Mouse (Mus musculus): ENCODE data around the gene Meis2. TPM values are rescaled to one million over a fixed set of nuclear protein-coding genes. Genes with fewer than 3 reads are reported as not detected.

Gene Meis2
- polyA plus RNA-seq, 2 experiments, result 17.9 to 26.2 TPM

GRCm38 (mm10) chr2:116041683-116042262 is 23.9 kb downstream of the Meis2 start:
- ATAC-seq (ENCODE audit: low FRiP score, low read depth) (no peak), DNase-seq (ENCODE audit: low spot score) (no peak)
- no peak for TF ChIP-seq POLR2A (IDR thresholded peaks at IDR 0.05; ENCODE audit: borderline replicate concordance, extremely low read depth, insufficient read depth, insufficient read length)
- no peak overlapping the region for H3K4me3 ChIP-seq (replicated peaks; ENCODE audit: low read length)
- H3K9me3 ChIP-seq (ENCODE audit: control insufficient read depth, low read length), result no peaks in the 10 kb centered on the region
- no peak overlapping the region for H3K4me2 ChIP-seq (replicated peaks; ENCODE audit: low read depth, low read length, severe bottlenecking)
- no peak overlapping the region for H3K27ac ChIP-seq (replicated peaks; ENCODE audit: low read depth, low read length)
- no peaks in the 10 kb centered on the region for H3K4me1 ChIP-seq (ENCODE audit: control insufficient read depth, insufficient read depth, low read length)
- WGBS, result 88% methylated on average over 9 of the region's 9 CpGs
- no peaks in the 10 kb centered on the region for H3K36me3 ChIP-seq (ENCODE audit: control insufficient read depth, insufficient read depth, low read length)
- H3K9ac ChIP-seq (ENCODE audit: low read depth, low read length, severe bottlenecking), result no peak overlapping the region
- H3K27me3 ChIP-seq (ENCODE audit: control insufficient read depth, insufficient read depth, low read length), result peaks cover 7% of the 10 kb centered on the region; the same call in 1 of the 2 replicates

- no peaks in the 10 kb centered on the region for H3K9me3 ChIP-seq (ENCODE audit: control insufficient read depth, low read length)
- DNase-seq (ENCODE audit: low spot score) (no peak), ATAC-seq (ENCODE audit: low FRiP score, low read depth) (no peak)
- no peak overlapping the region for H3K4me3 ChIP-seq (replicated peaks; ENCODE audit: low read length)
- no peak overlapping the region for H3K9ac ChIP-seq (ENCODE audit: low read depth, low read length, severe bottlenecking)
- no peak for TF ChIP-seq POLR2A (IDR thresholded peaks at IDR 0.05; ENCODE audit: borderline replicate concordance, extremely low read depth, insufficient read depth, insufficient read length)
- H3K4me2 ChIP-seq (replicated peaks; ENCODE audit: low read depth, low read length, severe bottlenecking), result no peak overlapping the region
- H3K27ac ChIP-seq (replicated peaks; ENCODE audit: low read depth, low read length), result no peak overlapping the region
- whole genome bisulfite sequencing, result 92% methylated on average over 5 of the region's 5 CpGs
- H3K36me3 ChIP-seq (ENCODE audit: control insufficient read depth, insufficient read depth, low read length), result no peaks in the 10 kb centered on the region
- no peaks in the 10 kb centered on the region for H3K27me3 ChIP-seq (ENCODE audit: control insufficient read depth, insufficient read depth, low read length)
- no peaks in the 10 kb centered on the region for H3K4me1 ChIP-seq (ENCODE audit: control insufficient read depth, insufficient read depth, low read length)
Observed at GRCm38 (mm10) chr2:116035345-116035744, 30.3 kb downstream of the Meis2 start.

GRCm38 (mm10) chr2:116028127-116028526 is 37.5 kb downstream of the Meis2 start:
- DNase-seq (ENCODE audit: low spot score), result no peak
- no peak overlapping the region for H3K27ac ChIP-seq (replicated peaks; ENCODE audit: low read depth, low read length)
- WGBS, result 63% methylated on average over 3 of the region's 3 CpGs

DNA sequence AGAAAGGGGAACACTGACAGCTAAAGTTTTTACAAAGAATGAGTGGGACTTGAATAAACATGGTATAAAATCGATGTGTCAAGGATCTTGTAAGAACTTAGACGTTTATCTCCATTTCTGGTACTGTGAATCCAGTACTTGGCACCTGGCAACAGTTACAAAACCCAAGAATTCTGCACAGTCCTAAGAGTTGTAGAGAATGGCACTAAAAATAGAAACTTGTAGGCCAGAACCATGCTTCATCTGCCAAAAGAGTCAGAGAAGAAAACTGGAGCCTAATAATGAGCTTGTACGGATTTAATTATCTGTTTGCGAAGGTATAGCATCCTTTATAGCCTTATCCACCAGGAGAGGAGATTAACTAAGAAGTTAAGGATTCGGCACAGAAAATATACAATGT is 42.8 kb downstream of the Meis2 start:
- Histone ChIP-seq H3K4me3 (replicated peaks; ENCODE audit: low read length) (no peak overlapping the region), H3K4me2 (replicated peaks; ENCODE audit: low read depth, low read length, severe bottlenecking) (no peak overlapping the region), H3K4me1 (ENCODE audit: control insufficient read depth, insufficient read depth, low read length) (peaks cover 20% of the 10 kb centered on the region), H3K36me3 (ENCODE audit: control insufficient read depth, insufficient read depth, low read length) (no peaks in the 10 kb centered on the region), H3K9ac (ENCODE audit: low read depth, low read length, severe bottlenecking) (no peak overlapping the region), H3K9me3 (ENCODE audit: control insufficient read depth, low read length) (no peaks in the 10 kb centered on the region), H3K27ac (replicated peaks; ENCODE audit: low read depth, low read length) (no peak overlapping the region), H3K27me3 (ENCODE audit: control insufficient read depth, insufficient read depth, low read length) (no peaks in the 10 kb centered on the region; the same call in 1 of the 2 replicates)
- 73% methylated on average over 5 of the region's 5 CpGs for WGBS
- TF ChIP-seq POLR2A (IDR thresholded peaks at IDR 0.05; ENCODE audit: borderline replicate concordance, extremely low read depth, insufficient read depth, insufficient read length), result no peak
- DNase-seq (ENCODE audit: low spot score) (no peak), ATAC-seq (ENCODE audit: low FRiP score, low read depth) (no peak)

More at GRCm38 (mm10) chr2:116028127-116028526, 37.5 kb downstream of the Meis2 start:
- Histone ChIP-seq H3K27me3 (ENCODE audit: control insufficient read depth, insufficient read depth, low read length) (no peaks in the 10 kb centered on the region), H3K4me3 (replicated peaks; ENCODE audit: low read length) (no peak overlapping the region), H3K9ac (ENCODE audit: low read depth, low read length, severe bottlenecking) (no peak overlapping the region), H3K4me2 (replicated peaks; ENCODE audit: low read depth, low read length, severe bottlenecking) (no peak overlapping the region), H3K36me3 (ENCODE audit: control insufficient read depth, insufficient read depth, low read length) (no peaks in the 10 kb centered on the region), H3K4me1 (ENCODE audit: control insufficient read depth, insufficient read depth, low read length) (no peaks in the 10 kb centered on the region), H3K9me3 (ENCODE audit: control insufficient read depth, low read length) (no peaks in the 10 kb centered on the region)
- no peak for TF ChIP-seq POLR2A (IDR thresholded peaks at IDR 0.05; ENCODE audit: borderline replicate concordance, extremely low read depth, insufficient read depth, insufficient read length)
- ATAC-seq (ENCODE audit: low FRiP score, low read depth), result no peak

DNA sequence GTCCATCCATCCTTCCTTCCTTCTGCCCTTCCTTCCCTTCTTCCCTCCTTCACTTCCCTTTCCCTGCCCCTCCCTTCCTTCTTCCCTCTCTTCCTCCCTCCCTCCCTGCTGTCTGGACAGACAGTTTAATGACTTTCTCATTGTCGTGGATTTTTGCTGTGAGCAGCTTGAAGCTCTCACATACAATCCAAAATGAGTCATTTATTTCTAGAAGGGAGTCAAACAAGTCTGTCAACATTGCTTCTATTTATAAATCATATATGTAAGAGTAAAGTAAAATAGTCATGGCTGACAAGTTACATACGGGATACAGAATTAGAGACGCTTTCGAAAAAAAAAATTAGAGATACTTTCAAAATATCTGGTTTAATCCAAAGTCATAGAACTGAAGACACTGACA is 43.7 kb downstream of the Meis2 start:
- TF ChIP-seq POLR2A (IDR thresholded peaks at IDR 0.05; ENCODE audit: borderline replicate concordance, extremely low read depth, insufficient read depth, insufficient read length), result no peak
- WGBS, result 62% methylated on average over 4 of the region's 4 CpGs
- H3K27ac ChIP-seq (replicated peaks; ENCODE audit: low read depth, low read length), result no peak overlapping the region
- H3K9me3 ChIP-seq (ENCODE audit: control insufficient read depth, low read length), result no peaks in the 10 kb centered on the region
- no peak for DNase-seq (ENCODE audit: low spot score)
- no peak overlapping the region for H3K4me2 ChIP-seq (replicated peaks; ENCODE audit: low read depth, low read length, severe bottlenecking)
- no peaks in the 10 kb centered on the region for H3K36me3 ChIP-seq (ENCODE audit: control insufficient read depth, insufficient read depth, low read length)
- no peaks in the 10 kb centered on the region; the same call in 1 of the 2 replicates for H3K27me3 ChIP-seq (ENCODE audit: control insufficient read depth, insufficient read depth, low read length)
- H3K4me3 ChIP-seq (replicated peaks; ENCODE audit: low read length), result no peak overlapping the region
- no peak overlapping the region for H3K9ac ChIP-seq (ENCODE audit: low read depth, low read length, severe bottlenecking)
- H3K4me1 ChIP-seq (ENCODE audit: control insufficient read depth, insufficient read depth, low read length), result peaks cover 20% of the 10 kb centered on the region
- ATAC-seq (ENCODE audit: low FRiP score, low read depth), result no peak
